Mouse (Mus musculus) C2C12 (cell line): ENCODE results near the gene Eppin. TPM values are rescaled to one million over a fixed set of nuclear protein-coding genes. Genes with fewer than 3 reads are reported as not detected.
"Not testable (repeated sequence)": the region's sequence is repeated elsewhere in the genome, so short reads cannot be mapped to it uniquely, and the experiment has no call there.

Source experiments
- H3K27me3 ChIP-seq: one replicate; pipeline ENCODE4 v1.6.1; 2011; ENCODE audit not compliant: control insufficient read depth, insufficient read depth, insufficient read length
- H3K36me3 ChIP-seq: one replicate; pipeline ENCODE4 v1.6.1; 2011; ENCODE audit not compliant: control insufficient read depth, insufficient read depth
- H3K4me3 ChIP-seq: one replicate; pipeline ENCODE4 v1.5.1; 2011; ENCODE audit warnings: mild to moderate bottlenecking, control low read depth; ENCODE audit not compliant: poor library complexity, insufficient read depth, severe bottlenecking
- H3K79me2 ChIP-seq: one replicate; pipeline ENCODE4 v1.6.1; 2011; ENCODE audit not compliant: control insufficient read depth, insufficient read depth
- H3K79me3 ChIP-seq: one replicate; pipeline ENCODE4 v1.6.1; 2011; ENCODE audit warnings: low read depth, control low read depth
- H3ac ChIP-seq: one replicate; pipeline ENCODE3; 2011; ENCODE audit warnings: low read depth; ENCODE audit not compliant: control insufficient read depth, insufficient read length
- CEBPB ChIP-seq: IDR thresholded peaks from one replicate; pipeline ENCODE4 v1.6.1; 2011; ENCODE audit warnings: low read depth, mild to moderate bottlenecking, control low read depth, moderate library complexity
- CTCF ChIP-seq: IDR thresholded peaks from one replicate; pipeline ENCODE4 v1.5.1; 2011; ENCODE audit not compliant: control insufficient read depth, insufficient read depth, insufficient read length
- FOSL1 ChIP-seq: IDR thresholded peaks from one replicate; pipeline ENCODE4 v1.8.0; 2011; ENCODE audit warnings: mild to moderate bottlenecking, low read length; ENCODE audit not compliant: poor library complexity, insufficient read depth, severe bottlenecking
- MAX ChIP-seq: IDR thresholded peaks from one replicate; pipeline ENCODE4 v1.6.1; 2011; ENCODE audit warnings: mild to moderate bottlenecking, control low read depth
- MYOD1 ChIP-seq: IDR thresholded peaks from one replicate; pipeline ENCODE4 v1.6.1; 2011; ENCODE audit warnings: low read depth; ENCODE audit not compliant: control insufficient read depth, insufficient read length
- MYOG ChIP-seq: IDR thresholded peaks from one replicate; pipeline ENCODE4 v1.6.1; 2011; ENCODE audit not compliant: control insufficient read depth, insufficient read length; ENCODE audit errors: extremely low read depth
- USF1 ChIP-seq: IDR thresholded peaks from one replicate; pipeline ENCODE4 v1.6.1; 2011; ENCODE audit warnings: low read depth, mild to moderate bottlenecking, control low read depth, moderate library complexity
- polyA plus RNA-seq: library from polyadenylated mRNA; unstranded; fragments of >200 nt; fragmentation: generic; extraction: Trizol; gene quantifications from one replicate; pipeline ENCODE4 v1.2.1, GENCODE M21; 2012; ENCODE audit warnings: missing spikeins

The Eppin gene
- polyA plus RNA-seq, 1 experiment, result not detected

DNA sequence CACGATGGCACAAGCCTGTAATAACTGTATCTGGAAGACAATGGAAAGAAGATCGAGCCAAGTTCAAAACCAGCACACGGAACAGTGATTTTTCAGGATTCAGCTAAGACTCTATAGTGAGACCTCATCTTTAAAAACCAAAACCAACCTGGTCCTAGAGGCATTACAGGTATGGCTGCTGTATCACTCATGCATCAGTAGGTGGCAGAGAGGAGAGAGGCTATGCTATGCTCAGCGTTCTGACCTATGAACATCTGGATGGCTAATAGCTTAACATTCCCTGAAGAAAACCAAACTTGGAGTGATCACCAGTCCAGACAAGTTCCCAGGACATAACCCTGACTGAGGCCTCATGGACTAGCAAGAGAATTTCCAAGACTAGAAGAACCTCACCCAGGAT, 28.4 kb upstream of the Eppin start:
- TF ChIP-seq CEBPB, result no peak
- no peak for TF ChIP-seq FOSL1
- no peak for TF ChIP-seq CTCF
- no peak for TF ChIP-seq MYOD1
- TF ChIP-seq MYOG, result no peak
- TF ChIP-seq MAX, result no peak
- TF ChIP-seq USF1, result no peak
- peaks cover 29% of the 10 kb centered on the region for H3K27me3 ChIP-seq
- no peaks in the 10 kb centered on the region for H3K79me3 ChIP-seq
- no peak overlapping the region for H3K4me3 ChIP-seq
- H3ac ChIP-seq, result no peak overlapping the region
- H3K79me2 ChIP-seq, result no peaks in the 10 kb centered on the region
- no peaks in the 10 kb centered on the region for H3K36me3 ChIP-seq

DNA sequence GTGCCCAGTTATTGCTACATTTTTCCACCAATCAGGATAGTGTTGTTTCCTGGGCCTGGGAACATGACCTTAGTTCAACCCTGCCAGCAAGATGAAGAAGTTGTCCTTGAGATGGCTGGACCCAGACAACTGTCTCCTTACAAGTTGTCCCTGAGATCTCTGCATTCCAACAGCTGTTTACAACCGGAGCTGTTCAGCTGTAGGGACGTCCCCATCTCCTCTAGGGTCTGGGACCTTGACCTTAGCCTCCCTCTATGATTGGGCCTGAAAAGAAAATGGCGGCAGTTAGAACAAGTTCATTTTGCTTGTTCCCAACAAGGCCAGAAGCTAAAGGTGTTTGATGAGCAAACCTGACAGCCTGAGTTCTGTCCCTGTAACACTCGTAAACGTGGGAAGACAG, 25.7 kb upstream of the Eppin start:
- H3K36me3 ChIP-seq, result no peaks in the 10 kb centered on the region
- H3K4me3 ChIP-seq, result no peak overlapping the region
- no peak overlapping the region for H3ac ChIP-seq
- H3K79me3 ChIP-seq, result no peaks in the 10 kb centered on the region
- TF ChIP-seq FOSL1 (no peak), USF1 (no peak), MYOD1 (no peak), MAX (no peak), MYOG (no peak), CEBPB (no peak), CTCF (no peak)
- no peaks in the 10 kb centered on the region for H3K79me2 ChIP-seq
- H3K27me3 ChIP-seq, result peaks cover 29% of the 10 kb centered on the region

DNA sequence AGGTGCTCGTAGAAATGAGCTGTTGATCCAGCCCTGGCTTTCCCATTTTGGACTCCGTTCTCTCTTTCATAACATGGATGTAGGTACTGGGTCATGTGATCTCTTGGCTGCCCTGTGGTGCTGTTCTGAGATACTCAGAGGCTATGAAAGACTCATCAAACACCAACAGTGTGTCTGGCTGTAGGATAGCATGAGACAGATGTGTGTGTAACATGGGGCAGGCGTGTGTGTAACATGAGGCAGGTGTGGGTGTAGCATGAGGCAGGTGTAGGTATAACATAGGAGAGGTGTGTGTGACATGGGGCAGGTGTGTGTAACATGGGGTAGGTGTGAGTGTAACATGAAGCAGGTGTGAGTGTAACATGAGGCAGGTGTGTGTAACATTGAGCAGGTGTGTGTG, 22.0 kb upstream of the Eppin start:
- Histone ChIP-seq H3K36me3 (no peaks in the 10 kb centered on the region), H3K79me3 (no peaks in the 10 kb centered on the region), H3K79me2 (no peaks in the 10 kb centered on the region), H3K27me3 (peaks cover 12% of the 10 kb centered on the region), H3ac (no peak overlapping the region), H3K4me3 (no peak overlapping the region)
- TF ChIP-seq USF1, result no peak
- TF ChIP-seq FOSL1, result no peak
- no peak for TF ChIP-seq CTCF
- TF ChIP-seq MYOG, result no peak

DNA sequence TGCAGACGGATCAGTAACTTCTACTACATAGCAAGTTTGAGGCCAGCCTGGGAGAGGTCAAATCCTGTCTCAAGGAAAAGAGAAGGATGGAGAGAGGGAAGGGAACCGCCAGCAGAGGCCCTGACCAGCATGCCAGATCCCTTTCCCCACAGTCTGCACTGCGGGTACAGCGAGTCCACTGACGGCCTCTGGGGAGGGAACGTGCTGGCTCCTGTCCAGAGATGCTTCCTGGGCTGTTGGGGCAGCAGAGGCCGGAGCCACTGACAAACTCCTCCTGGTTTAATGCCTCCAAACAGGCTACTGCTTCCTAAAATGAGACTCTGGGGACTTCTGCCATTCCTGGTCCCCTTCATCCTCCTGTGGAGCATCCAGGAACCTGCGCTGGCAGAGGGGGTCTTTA, 20.1 kb upstream of the Eppin start, which contains the start of the genes Wfdc6b and Wfdc8:
Wfdc6b (plus strand) TSS at position 52 of the 400 bp plus-strand sequence.
Wfdc8 (minus strand) TSS at position 156 of the 400 bp plus-strand sequence.
- H3K36me3 ChIP-seq, H3K4me3 ChIP-seq, H3ac ChIP-seq, H3K79me3 ChIP-seq, H3K79me2 ChIP-seq: not testable (repeated sequence)
- peaks cover 15% of the 10 kb centered on the region for H3K27me3 ChIP-seq

DNA sequence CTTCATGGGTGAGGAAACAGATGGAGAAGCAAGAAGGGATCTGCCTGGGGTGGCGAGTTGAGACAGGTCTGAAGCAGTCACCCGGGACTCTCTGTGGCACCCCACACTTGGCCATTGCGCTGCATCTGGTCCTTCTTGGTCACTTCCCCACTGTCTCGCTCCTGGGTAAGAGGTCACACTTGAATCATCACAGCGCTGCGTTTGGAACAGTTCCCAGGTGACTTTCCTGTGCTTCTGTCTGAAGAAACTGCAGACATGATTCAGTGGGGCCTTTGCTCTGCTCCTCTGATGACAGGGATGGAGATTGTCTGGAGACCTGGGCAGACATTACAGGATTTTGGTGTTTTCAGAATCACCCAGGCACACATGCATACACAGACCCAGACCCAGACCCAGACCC, 15.4 kb upstream of the Eppin start:
- Histone ChIP-seq H3K27me3 (peaks cover 35% of the 10 kb centered on the region), H3ac (no peak overlapping the region), H3K36me3 (no peaks in the 10 kb centered on the region), H3K79me2 (no peaks in the 10 kb centered on the region), H3K79me3 (no peaks in the 10 kb centered on the region), H3K4me3 (no peak overlapping the region)
- TF ChIP-seq USF1 (no peak), MAX (no peak), FOSL1 (no peak), MYOG (no peak), CEBPB (no peak), MYOD1 (no peak), CTCF (no peak)

DNA sequence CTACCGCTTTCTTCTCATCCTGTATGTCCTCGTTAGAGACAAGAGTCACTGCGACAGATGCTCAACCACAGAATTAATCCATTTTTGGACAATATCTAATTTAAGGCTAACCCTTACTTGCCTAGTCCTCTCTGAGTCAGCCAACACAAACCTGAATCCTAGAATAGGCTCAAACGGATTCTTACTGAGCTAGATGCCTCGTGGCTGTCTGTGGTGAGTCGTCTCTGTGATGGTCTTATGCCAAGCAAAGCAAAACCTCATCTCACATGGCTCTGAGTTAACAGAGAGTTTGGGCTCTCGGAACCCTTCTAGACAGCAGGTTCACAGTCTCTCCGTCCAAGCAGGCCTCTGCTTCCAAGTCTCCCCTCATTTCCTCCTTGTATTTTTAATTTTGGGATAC, 11.0 kb upstream of the Eppin start:
- Histone ChIP-seq H3K27me3 (peaks cover 36% of the 10 kb centered on the region), H3K36me3 (no peaks in the 10 kb centered on the region), H3ac (no peak overlapping the region), H3K79me3 (no peaks in the 10 kb centered on the region), H3K4me3 (no peak overlapping the region), H3K79me2 (no peaks in the 10 kb centered on the region)
- TF ChIP-seq CEBPB (no peak), USF1 (no peak), CTCF (no peak)

DNA sequence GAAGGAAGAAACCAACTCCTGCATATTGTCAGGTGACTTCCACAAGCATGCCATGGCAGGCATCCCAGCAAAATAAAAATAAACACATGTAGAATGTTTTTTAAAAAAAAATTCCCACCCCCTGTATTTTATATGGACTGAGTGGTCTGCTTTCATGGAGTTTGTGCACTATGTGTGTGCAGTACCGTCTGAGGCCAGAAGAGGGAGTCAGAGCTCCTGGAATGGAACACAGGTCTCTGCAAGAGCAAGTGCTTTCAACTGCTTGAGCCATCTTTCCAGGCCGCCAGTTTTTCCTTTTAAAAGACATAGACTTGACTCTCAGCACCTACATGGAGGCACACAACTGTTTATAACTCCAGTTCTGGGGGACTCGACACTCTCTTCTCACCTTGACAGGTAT, 10.1 kb upstream of the Eppin start:
- Histone ChIP-seq H3K79me3 (no peaks in the 10 kb centered on the region), H3K27me3 (peaks cover 33% of the 10 kb centered on the region), H3ac (no peak overlapping the region), H3K36me3 (no peaks in the 10 kb centered on the region), H3K4me3 (no peak overlapping the region), H3K79me2 (no peaks in the 10 kb centered on the region)
- no peak for TF ChIP-seq CEBPB
